Mouse (Mus musculus): ENCODE data around the gene Eva1a. TPM values are rescaled to one million over a fixed set of nuclear protein-coding genes. Genes with fewer than 3 reads are reported as not detected.

Gene Eva1a
- total RNA-seq (2014; rRNA removed) = 97.7 and 104 TPM in 2 replicates
- 75.4 and 87.4 TPM in 2 replicates for polyA plus RNA-seq (2012; rRNA removed)

- TF ChIP-seq CTCF (IDR thresholded peaks at IDR 0.05; ENCODE audit: low read depth, low read length) = no peak
- TF ChIP-seq POLR2A (IDR thresholded peaks at IDR 0.05; ENCODE audit: extremely low read depth, insufficient read depth, low read length) = no peak
- peaks cover 30% of the 10 kb centered on the region for H3K4me1 ChIP-seq (ENCODE audit: control insufficient read depth, insufficient read depth, low read length)
- peak; percentile 47 for DNase-seq (ENCODE audit: extremely low read depth, low read depth, low spot score)
- no peaks in the 10 kb centered on the region for H3K27me3 ChIP-seq (ENCODE audit: control insufficient read depth, insufficient read depth, low read length)
- H3K9ac ChIP-seq (ENCODE audit: low read depth, low read length) = peak within 1 kb of the TSS; percentile 97
- 12% methylated on average over 11 of the region's 11 CpGs for WGBS
- H3K36me3 ChIP-seq (ENCODE audit: control insufficient read depth, insufficient read depth, low read length) = no peaks in the 10 kb centered on the region; the same call in 1 of the 2 replicates
- H3K27ac ChIP-seq (replicated peaks; ENCODE audit: insufficient read depth, low read depth, low read length) = peak within 1 kb of the TSS; percentile 99
- H3K4me3 ChIP-seq (ENCODE audit: insufficient read depth, low read depth, low read length) = peak within 1 kb of the TSS; percentile 96
- H3K79me2 ChIP-seq (ENCODE audit: control insufficient read depth, insufficient read depth, low read length) = peaks cover 26% of the 10 kb centered on the region
These were observed at the start of gene Eva1a for GRCm38 (mm10) chr6:82040834-82041487. Eva1a (plus strand) TSS chr6:82041043.

DNA sequence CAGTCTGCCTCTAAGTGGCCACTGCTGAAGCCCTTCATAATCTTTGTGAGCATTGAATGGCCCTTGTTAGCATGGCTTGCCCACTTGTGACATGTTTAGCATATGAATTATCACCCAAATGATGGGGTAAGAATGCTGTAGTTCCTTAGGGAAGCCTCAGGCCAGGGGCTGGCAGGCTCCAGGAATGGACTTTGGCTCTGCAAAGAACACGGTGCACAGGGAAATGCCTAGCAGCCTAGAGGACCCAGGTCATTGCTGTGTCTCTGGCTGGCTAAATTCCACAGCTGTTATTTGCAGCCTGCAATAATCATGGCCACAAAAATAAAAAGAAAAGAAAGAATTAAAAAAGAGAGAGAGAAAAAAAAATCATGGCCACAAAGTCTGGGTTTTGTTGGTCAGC lies 28.5 kb upstream of the Eva1a start:
- no peaks in the 10 kb centered on the region for H3K79me2 ChIP-seq (ENCODE audit: control insufficient read depth, insufficient read depth, low read length)
- no peaks in the 10 kb centered on the region for H3K27me3 ChIP-seq (ENCODE audit: control insufficient read depth, insufficient read depth, low read length)
- H3K36me3 ChIP-seq (ENCODE audit: control insufficient read depth, insufficient read depth, low read length) = no peaks in the 10 kb centered on the region
- TF ChIP-seq CTCF (IDR thresholded peaks at IDR 0.05; ENCODE audit: low read depth, low read length) = no peak
- TF ChIP-seq POLR2A (IDR thresholded peaks at IDR 0.05; ENCODE audit: extremely low read depth, insufficient read depth, low read length) = no peak
- no peak overlapping the region for H3K9ac ChIP-seq (ENCODE audit: low read depth, low read length)
- peak overlapping the region; percentile 55; the same call in 1 of the 2 replicates for H3K27ac ChIP-seq (replicated peaks; ENCODE audit: insufficient read depth, low read depth, low read length)
- peaks cover 9% of the 10 kb centered on the region for H3K4me1 ChIP-seq (ENCODE audit: control insufficient read depth, insufficient read depth, low read length)
- H3K4me3 ChIP-seq (ENCODE audit: insufficient read depth, low read depth, low read length) = no peak overlapping the region
- DNase-seq (ENCODE audit: extremely low read depth, low read depth, low spot score) = peak; percentile 88
- WGBS = 11% methylated on average over 1 of the region's 1 CpGs

DNA sequence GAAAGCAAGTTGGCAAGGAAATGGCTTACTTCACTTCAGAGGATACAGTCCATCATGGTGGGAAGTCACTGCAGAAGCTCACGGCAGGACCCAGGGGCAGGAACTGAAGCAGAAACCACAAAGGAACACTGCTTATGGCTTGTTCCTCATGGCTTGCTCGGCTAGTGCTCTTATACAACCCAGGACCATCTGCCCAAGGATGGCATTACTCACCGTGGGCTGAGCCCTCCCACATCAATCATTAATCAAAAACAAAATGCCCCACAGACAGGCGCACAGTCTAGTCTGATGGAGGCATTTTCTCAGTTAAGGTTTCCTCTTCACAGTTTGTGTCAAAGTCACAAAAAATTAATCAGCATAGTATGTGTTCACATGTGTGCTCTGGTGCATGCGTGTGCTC lies 19.8 kb upstream of the Eva1a start:
- no peak for DNase-seq (ENCODE audit: extremely low read depth, low read depth, low spot score)
- 80% methylated on average over 5 of the region's 5 CpGs for WGBS
- no peak for TF ChIP-seq CTCF (IDR thresholded peaks at IDR 0.05; ENCODE audit: low read depth, low read length)
- TF ChIP-seq POLR2A (IDR thresholded peaks at IDR 0.05; ENCODE audit: extremely low read depth, insufficient read depth, low read length) = no peak
- Histone ChIP-seq H3K27ac (replicated peaks; ENCODE audit: insufficient read depth, low read depth, low read length) (no peak overlapping the region), H3K27me3 (ENCODE audit: control insufficient read depth, insufficient read depth, low read length) (no peaks in the 10 kb centered on the region), H3K79me2 (ENCODE audit: control insufficient read depth, insufficient read depth, low read length) (no peaks in the 10 kb centered on the region), H3K9ac (ENCODE audit: low read depth, low read length) (no peak overlapping the region), H3K36me3 (ENCODE audit: control insufficient read depth, insufficient read depth, low read length) (no peaks in the 10 kb centered on the region), H3K4me1 (ENCODE audit: control insufficient read depth, insufficient read depth, low read length) (no peaks in the 10 kb centered on the region), H3K4me3 (ENCODE audit: insufficient read depth, low read depth, low read length) (no peak overlapping the region)

GRCm38 (mm10) chr6:82021494-82021893 lies 19.3 kb upstream of the Eva1a start:
- H3K36me3 ChIP-seq (ENCODE audit: control insufficient read depth, insufficient read depth, low read length) = no peaks in the 10 kb centered on the region
- no peaks in the 10 kb centered on the region for H3K27me3 ChIP-seq (ENCODE audit: control insufficient read depth, insufficient read depth, low read length)
- H3K9ac ChIP-seq (ENCODE audit: low read depth, low read length) = no peak overlapping the region
- no peak for DNase-seq (ENCODE audit: extremely low read depth, low read depth, low spot score)
- no peaks in the 10 kb centered on the region for H3K4me1 ChIP-seq (ENCODE audit: control insufficient read depth, insufficient read depth, low read length)
- no peaks in the 10 kb centered on the region for H3K79me2 ChIP-seq (ENCODE audit: control insufficient read depth, insufficient read depth, low read length)
- WGBS = 93% methylated on average over 5 of the region's 5 CpGs
- H3K27ac ChIP-seq (replicated peaks; ENCODE audit: insufficient read depth, low read depth, low read length) = no peak overlapping the region
- H3K4me3 ChIP-seq (ENCODE audit: insufficient read depth, low read depth, low read length) = no peak overlapping the region
- no peak for TF ChIP-seq CTCF (IDR thresholded peaks at IDR 0.05; ENCODE audit: low read depth, low read length)
- no peak for TF ChIP-seq POLR2A (IDR thresholded peaks at IDR 0.05; ENCODE audit: extremely low read depth, insufficient read depth, low read length)

GRCm38 (mm10) chr6:82029611-82030510 lies 11.0 kb upstream of the Eva1a start:
- Histone ChIP-seq H3K36me3 (ENCODE audit: control insufficient read depth, insufficient read depth, low read length) (no peaks in the 10 kb centered on the region), H3K4me3 (ENCODE audit: insufficient read depth, low read depth, low read length) (no peak overlapping the region), H3K27ac (replicated peaks; ENCODE audit: insufficient read depth, low read depth, low read length) (peak overlapping the region; percentile 97), H3K9ac (ENCODE audit: low read depth, low read length) (peak overlapping the region; percentile 71), H3K79me2 (ENCODE audit: control insufficient read depth, insufficient read depth, low read length) (no peaks in the 10 kb centered on the region), H3K4me1 (ENCODE audit: control insufficient read depth, insufficient read depth, low read length) (peaks cover 10% of the 10 kb centered on the region), H3K27me3 (ENCODE audit: control insufficient read depth, insufficient read depth, low read length) (no peaks in the 10 kb centered on the region)
- TF ChIP-seq POLR2A (IDR thresholded peaks at IDR 0.05; ENCODE audit: extremely low read depth, insufficient read depth, low read length) (no peak), CTCF (IDR thresholded peaks at IDR 0.05; ENCODE audit: low read depth, low read length) (no peak)
- peak; percentile 99 for DNase-seq (ENCODE audit: extremely low read depth, low read depth, low spot score)
- 20% methylated on average over 19 of the region's 19 CpGs for WGBS
